Mouse (Mus musculus) ES-E14 (cell line): ENCODE measurements around the gene Canx.

Source experiments
- CHD2 ChIP-seq: IDR thresholded peaks from 2 replicates; pipeline ENCODE4 v1.6.1; 2014; ENCODE audit warnings: mild to moderate bottlenecking, low read depth, low read length, inconsistent platforms
- HCFC1 ChIP-seq: IDR thresholded peaks from 2 replicates; pipeline ENCODE4 v1.6.1; 2012; ENCODE audit warnings: low read length, inconsistent platforms, borderline replicate concordance; ENCODE audit not compliant: insufficient read depth
- MAFK ChIP-seq: IDR thresholded peaks from 2 replicates; pipeline ENCODE4 v1.6.1; 2014; ENCODE audit warnings: mild to moderate bottlenecking, low read depth, low read length, inconsistent platforms; ENCODE audit not compliant: insufficient read depth
- ZC3H11A ChIP-seq: IDR thresholded peaks from 2 replicates; pipeline ENCODE4 v1.6.1; 2012; ENCODE audit warnings: low read depth, mild to moderate bottlenecking, inconsistent platforms, low read length, borderline replicate concordance
- ZNF384 ChIP-seq: IDR thresholded peaks from 2 replicates; pipeline ENCODE4 v1.6.1; 2012; ENCODE audit warnings: low read depth, low read length, inconsistent platforms

DNA sequence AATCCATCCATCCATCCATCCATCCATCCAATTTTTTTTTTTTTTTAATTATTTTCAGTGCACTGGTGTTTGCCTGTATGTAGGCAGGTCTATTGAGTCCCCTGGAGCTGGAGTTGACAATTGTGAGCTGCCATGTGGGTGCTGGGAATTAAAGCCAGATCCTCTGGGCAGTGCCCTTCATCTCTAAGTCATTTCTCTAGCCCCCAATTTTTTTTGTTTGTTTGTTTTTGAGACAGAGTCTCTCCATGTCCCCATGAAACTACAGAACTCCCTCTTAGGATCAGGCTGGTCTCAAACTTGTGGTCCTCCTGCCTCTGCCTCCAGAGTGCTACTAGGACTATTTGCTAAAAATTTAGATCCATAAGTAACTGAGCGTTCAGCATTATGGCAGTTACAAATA is 46.4 kb upstream of the Canx start:
- TF ChIP-seq ZC3H11A (no peak), MAFK (no peak), ZNF384 (no peak), HCFC1 (no peak), CHD2 (no peak)
